11 mouse cellular contexts compared by ENCODE assay signal in genomic region chrX:14312746-14313145, GRCm38 (mm10).
DNase-seq lines count a peak whose midpoint lies in the region; ATAC-seq lines count a peak whose summit lies in the region.
"Had no signal": no experiment of that assay in that cellular context is flagged by ENCODE, and none has a peak within 500 bp of the region (broad histone marks: within the 10 kb centered on the region; RNA-seq: fewer than 3 reads in every experiment).

No protein-coding gene starts in this region.

- H3K4me3 ChIP-seq in heart, embryonic 11.5 days (ENCODE audit: low read depth, low read length): no peak overlapping the region
- H3K4me3 ChIP-seq in limb, embryonic 11.5 days (ENCODE audit: low read depth, low read length): no peak overlapping the region
- no peak overlapping the region for H3K4me3 ChIP-seq in limb, embryonic 10.5 days
- H3K4me3 ChIP-seq in forebrain, embryonic 12.5 days (replicated peaks): no peak overlapping the region
- H3K4me3 ChIP-seq: erythroblast, embryonic 14.5 days; heart, embryonic 13.5 days had no signal

- DNase-seq in heart, postnatal 14 days: peak; percentile 0 to 4
- peak; percentile 23 for DNase-seq in limb, embryonic 11.5 days (ENCODE audit: low spot score)
- DNase-seq in limb, embryonic 10.5 days (ENCODE audit: low spot score): no peak
- peak; percentile 40 for DNase-seq in NIH3T3 (ENCODE audit: low read depth)
- peak; percentile 1 to 26 for DNase-seq in adrenal gland, postnatal 36 days
- DNase-seq: cerebellum, postnatal 36 days; lung, adult 18-20 months had no signal

- H3K4me1 ChIP-seq in heart, embryonic 11.5 days (ENCODE audit: control insufficient read depth, insufficient read depth, low read length): no peaks in the 10 kb centered on the region
- H3K4me1 ChIP-seq in limb, embryonic 11.5 days (ENCODE audit: control insufficient read depth, insufficient read depth, low read length): no peaks in the 10 kb centered on the region
- no peaks in the 10 kb centered on the region for H3K4me1 ChIP-seq in limb, embryonic 10.5 days
- H3K4me1 ChIP-seq in forebrain, embryonic 12.5 days: no peaks in the 10 kb centered on the region
- H3K4me1 ChIP-seq: heart, embryonic 13.5 days had no signal

- 59% methylated on average over 1 of the region's 1 CpGs for WGBS in heart, embryonic 11.5 days (ENCODE audit: insufficient replicate concordance)
- 38% methylated on average over 1 of the region's 1 CpGs for WGBS in limb, embryonic 11.5 days
- WGBS in limb, embryonic 10.5 days: 45% methylated on average over 1 of the region's 1 CpGs
- WGBS in forebrain, embryonic 12.5 days: 67% methylated on average over 1 of the region's 1 CpGs

- no peaks in the 10 kb centered on the region for H3K9me3 ChIP-seq in heart, embryonic 11.5 days (replicated peaks; ENCODE audit: control insufficient read depth, low read length)
- no peaks in the 10 kb centered on the region for H3K9me3 ChIP-seq in limb, embryonic 11.5 days (ENCODE audit: control insufficient read depth, low read length)
- no peaks in the 10 kb centered on the region for H3K9me3 ChIP-seq in limb, embryonic 10.5 days (replicated peaks)
- no peaks in the 10 kb centered on the region for H3K9me3 ChIP-seq in forebrain, embryonic 12.5 days
- H3K9me3 ChIP-seq: heart, embryonic 13.5 days had no signal

- no peak overlapping the region for H3K4me2 ChIP-seq in heart, embryonic 11.5 days
- H3K4me2 ChIP-seq in limb, embryonic 11.5 days (ENCODE audit: low read depth, severe bottlenecking): no peak overlapping the region
- no peak overlapping the region for H3K4me2 ChIP-seq in forebrain, embryonic 12.5 days
- H3K4me2 ChIP-seq: heart, embryonic 13.5 days had no signal

- intact Hi-C loops in heart, postnatal 14 days (cut with DNase I): no loop called here

- H3K36me3 ChIP-seq in heart, embryonic 11.5 days (ENCODE audit: control insufficient read depth, insufficient read depth, low read length): no peaks in the 10 kb centered on the region
- no peaks in the 10 kb centered on the region for H3K36me3 ChIP-seq in limb, embryonic 11.5 days (ENCODE audit: control insufficient read depth, insufficient read depth, low read length)
- no peaks in the 10 kb centered on the region for H3K36me3 ChIP-seq in limb, embryonic 10.5 days
- H3K36me3 ChIP-seq in forebrain, embryonic 12.5 days (replicated peaks): no peaks in the 10 kb centered on the region
- H3K36me3 ChIP-seq: heart, embryonic 13.5 days had no signal

- no peak overlapping the region for H3K9ac ChIP-seq in heart, embryonic 11.5 days (ENCODE audit: low read depth, low read length)
- no peak overlapping the region for H3K9ac ChIP-seq in limb, embryonic 11.5 days (ENCODE audit: low read length)
- no peak overlapping the region for H3K9ac ChIP-seq in forebrain, embryonic 12.5 days
- H3K9ac ChIP-seq: heart, embryonic 13.5 days had no signal

- H3K27me3 ChIP-seq in heart, embryonic 11.5 days (ENCODE audit: control insufficient read depth, insufficient read depth, low read length): no peaks in the 10 kb centered on the region
- no peaks in the 10 kb centered on the region for H3K27me3 ChIP-seq in limb, embryonic 11.5 days (ENCODE audit: control insufficient read depth, insufficient read depth, low read length)
- H3K27me3 ChIP-seq in limb, embryonic 10.5 days (ENCODE audit: low read depth, poor library complexity, severe bottlenecking): no peaks in the 10 kb centered on the region
- no peaks in the 10 kb centered on the region for H3K27me3 ChIP-seq in forebrain, embryonic 12.5 days
- H3K27me3 ChIP-seq: heart, embryonic 13.5 days had no signal

- no peak overlapping the region for H3K27ac ChIP-seq in heart, embryonic 11.5 days (ENCODE audit: low read depth, low read length)
- no peak overlapping the region for H3K27ac ChIP-seq in limb, embryonic 11.5 days (replicated peaks; ENCODE audit: low read depth, low read length)
- H3K27ac ChIP-seq in limb, embryonic 10.5 days: no peak overlapping the region
- no peak overlapping the region for H3K27ac ChIP-seq in forebrain, embryonic 12.5 days
- H3K27ac ChIP-seq: heart, embryonic 13.5 days had no signal

- no peak for ATAC-seq in heart, embryonic 11.5 days (replicated peaks; ENCODE audit: insufficient number of reproducible peaks, low FRiP score, low TSS enrichment)
- no peak for ATAC-seq in limb, embryonic 11.5 days (ENCODE audit: insufficient number of reproducible peaks, low FRiP score, low TSS enrichment, low read depth)
- no peak for ATAC-seq in forebrain, embryonic 12.5 days (ENCODE audit: low FRiP score)
